Mouse (Mus musculus): ENCODE data around the gene Olfr288.

DNA sequence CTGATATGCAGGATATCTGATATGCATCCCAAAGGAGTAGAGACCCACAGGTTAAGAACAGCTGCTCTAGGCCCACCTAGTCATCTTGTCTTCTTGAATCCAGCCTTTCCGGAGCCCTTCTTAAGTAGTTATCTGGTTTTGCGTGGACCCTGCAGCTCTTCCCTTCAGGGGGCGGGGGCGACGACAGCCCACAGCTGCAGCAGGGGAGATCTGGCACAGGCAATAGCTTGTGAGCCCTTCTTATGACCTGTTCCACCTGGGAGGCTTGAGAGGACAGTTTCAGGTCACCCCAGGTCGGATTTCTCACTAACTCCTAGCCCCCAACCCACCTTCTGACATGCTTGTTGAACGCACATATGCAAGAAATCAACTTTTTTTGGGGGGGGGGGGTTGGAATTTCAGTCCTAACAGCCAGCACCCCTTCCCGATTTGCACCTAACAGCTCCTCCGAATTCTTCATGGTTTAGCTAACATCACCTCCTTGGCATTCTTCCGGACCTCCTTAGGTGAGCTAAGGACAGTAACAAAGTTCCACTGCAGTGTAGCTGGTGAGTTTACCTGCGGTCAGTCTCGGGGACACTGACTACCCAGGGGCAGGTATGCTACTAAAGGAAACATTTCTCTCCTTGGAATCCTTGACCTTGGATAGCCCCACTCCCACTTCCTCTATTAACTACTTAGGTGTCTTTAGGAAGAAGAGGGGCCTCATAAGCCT, 13.3 kb downstream of the Olfr288 start:
- no peak for TF ChIP-seq CTCF (IDR thresholded peaks at IDR 0.05; ENCODE audit: insufficient read depth, low read length)
- no peak for TF ChIP-seq POLR2A (IDR thresholded peaks at IDR 0.05; ENCODE audit: borderline replicate concordance, extremely low read depth, low read depth, low read length)

Measured in lung, adult 2 months (tissue).